In the genomic region with DNA sequence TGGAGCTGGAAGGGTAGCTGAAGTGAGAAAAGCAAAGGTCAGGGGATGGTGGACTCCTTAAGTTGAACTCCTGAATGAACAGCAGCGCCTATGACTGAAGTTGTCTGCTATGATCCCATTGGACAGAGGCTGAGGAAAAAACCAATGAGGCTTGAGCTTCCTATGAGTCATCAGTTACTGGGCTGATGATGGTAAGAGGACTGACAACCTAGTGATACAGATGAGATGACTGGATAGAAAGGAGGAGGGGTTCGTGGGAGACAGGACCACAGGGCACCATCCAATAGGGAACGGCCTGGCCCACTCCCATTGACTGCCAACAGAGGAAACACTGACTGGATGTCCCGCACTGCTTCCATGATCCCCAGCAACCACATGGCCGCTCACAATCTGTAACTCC, we compare ENCODE assay signal across 9 mouse cellular contexts. TPM values are rescaled to one million over a fixed set of nuclear protein-coding genes. Genes with fewer than 3 reads are reported as not detected.
DNase-seq lines count a peak whose midpoint lies in the region; ATAC-seq lines count a peak whose summit lies in the region.
"Had no signal": no experiment of that assay in that cellular context is flagged by ENCODE, and none has a peak within 500 bp of the region (broad histone marks: within the 10 kb centered on the region; RNA-seq: fewer than 3 reads in every experiment).

No protein-coding gene starts in this region.

- no peak overlapping the region for H3K4me3 ChIP-seq in hindbrain, embryonic 13.5 days
- no peak overlapping the region for H3K4me3 ChIP-seq in midbrain, embryonic 16.5 days (ENCODE audit: low read depth, low read length)

- H3K4me2 ChIP-seq in hindbrain, embryonic 13.5 days, result no peak overlapping the region
- 0 out of 2 replicates have a peak overlapping the region, but pooled peaks have one; percentile 7 for H3K4me2 ChIP-seq in midbrain, embryonic 16.5 days (ENCODE audit: low read length)

- ATAC-seq in hindbrain, embryonic 13.5 days (ENCODE audit: low FRiP score), result peak; percentile 75
- ATAC-seq in midbrain, embryonic 16.5 days, result peak; percentile 90

- no peaks in the 10 kb centered on the region for H3K36me3 ChIP-seq in hindbrain, embryonic 13.5 days
- no peaks in the 10 kb centered on the region for H3K36me3 ChIP-seq in midbrain, embryonic 16.5 days (ENCODE audit: control insufficient read depth, insufficient read depth, low read length)

- H3K27ac ChIP-seq in hindbrain, embryonic 13.5 days, result no peak overlapping the region
- no peak overlapping the region for H3K27ac ChIP-seq in midbrain, embryonic 16.5 days (ENCODE audit: low read length)

- peaks cover 18% of the 10 kb centered on the region for H3K27me3 ChIP-seq in hindbrain, embryonic 13.5 days
- H3K27me3 ChIP-seq in midbrain, embryonic 16.5 days (ENCODE audit: control insufficient read depth, insufficient read depth, low read depth, low read length), result peaks cover 3% of the 10 kb centered on the region

- H3K4me1 ChIP-seq in hindbrain, embryonic 13.5 days (replicated peaks), result peaks cover 6% of the 10 kb centered on the region
- H3K4me1 ChIP-seq in midbrain, embryonic 16.5 days (ENCODE audit: control insufficient read depth, insufficient read depth, low read length), result peaks cover 6% of the 10 kb centered on the region

- H3K9ac ChIP-seq in hindbrain, embryonic 13.5 days, result no peak overlapping the region
- H3K9ac ChIP-seq in midbrain, embryonic 16.5 days (ENCODE audit: low read depth, low read length), result 0 out of 2 replicates have a peak overlapping the region, but pooled peaks have one; percentile 23

- WGBS in hindbrain, embryonic 13.5 days, result 17% methylated on average over 5 of the region's 5 CpGs
- WGBS in midbrain, embryonic 16.5 days, result 5% methylated on average over 5 of the region's 5 CpGs

- intact Hi-C loops in left cerebral cortex, postnatal 14 days (cut with DNase I), result no loop called here

- DNase-seq in cerebellum, postnatal 10 days, result peak; percentile 47 to 61
- DNase-seq in cerebellum, adult 8-10 months, result no peak
- peak; percentile 78 for DNase-seq in CD4-positive helper T cell, adult 2 months (ENCODE audit: low read depth, low spot score)
- DNase-seq in embryo, embryonic 11.5 days (ENCODE audit: low read depth, low spot score), result peak; percentile 23
- DNase-seq in left cerebral cortex, postnatal 14 days (ENCODE audit: low spot score in 2 of 2), result peak; percentile 49 to 75
- DNase-seq in gastrocnemius, postnatal 10 days, result no peak

- H3K9me3 ChIP-seq in hindbrain, embryonic 13.5 days, result no peaks in the 10 kb centered on the region
- H3K9me3 ChIP-seq in midbrain, embryonic 16.5 days (replicated peaks; ENCODE audit: control insufficient read depth, low read length, poor library complexity, severe bottlenecking), result no peaks in the 10 kb centered on the region

RNA-seq across cellular contexts. Expression of a gene that starts 12.5 kb away (rescaled TPM):
- polyA plus RNA-seq in hindbrain, embryonic 13.5 days (2015; fragmentation: Nextera tagmentation; extraction: Ambion mirVana), result 0.18 TPM in 1 of 2 replicates, not detected in the other
- total RNA-seq in left cerebral cortex, postnatal 14 days (2021), result under 1 TPM in 1 of 2 experiments, not detected in 1; 0.32 TPM
- 0.16 TPM in 1 of 2 replicates, not detected in the other for polyA plus RNA-seq in midbrain, embryonic 16.5 days (2015; fragmentation: Nextera tagmentation; extraction: Ambion mirVana)
- not detected for total RNA-seq in gastrocnemius, postnatal 10 days (2021)
- polyA plus RNA-seq: heart, embryonic 14.5 days had no signal

RNA-seq across cellular contexts. Expression of a gene that starts 39.7 kb away (rescaled TPM):
- polyA plus RNA-seq in hindbrain, embryonic 13.5 days (2015; fragmentation: Nextera tagmentation; extraction: Ambion mirVana), result 14.4 and 16.9 TPM in 2 replicates
- 10 to 100 TPM; 25.8 to 29.1 TPM for total RNA-seq in left cerebral cortex, postnatal 14 days (2021)
- polyA plus RNA-seq in midbrain, embryonic 16.5 days (2015; fragmentation: Nextera tagmentation; extraction: Ambion mirVana), result 22.5 and 22.7 TPM in 2 replicates
- 1 to 10 TPM; 4.6 to 6.1 TPM for total RNA-seq in gastrocnemius, postnatal 10 days (2021)

RNA-seq across cellular contexts. Expression of a gene that starts 40.4 kb away (rescaled TPM):
- polyA plus RNA-seq in hindbrain, embryonic 13.5 days (2015; fragmentation: Nextera tagmentation; extraction: Ambion mirVana), result 3.2 and 3.8 TPM in 2 replicates
- total RNA-seq in left cerebral cortex, postnatal 14 days (2021), result 10 to 100 TPM; 16.6 to 22.6 TPM
- polyA plus RNA-seq in midbrain, embryonic 16.5 days (2015; fragmentation: Nextera tagmentation; extraction: Ambion mirVana), result 3.6 and 4.4 TPM in 2 replicates
- 100 to 1,000 TPM in 1 of 2 experiments, 10 to 100 TPM in 1; 72.0 to 106 TPM for total RNA-seq in gastrocnemius, postnatal 10 days (2021)

RNA-seq across cellular contexts. Expression of a gene that starts 42.8 kb away (rescaled TPM):
- 127 and 129 TPM in 2 replicates for polyA plus RNA-seq in hindbrain, embryonic 13.5 days (2015; fragmentation: Nextera tagmentation; extraction: Ambion mirVana)
- total RNA-seq in left cerebral cortex, postnatal 14 days (2021), result 100 to 1,000 TPM; 231 to 249 TPM
- polyA plus RNA-seq in midbrain, embryonic 16.5 days (2015; fragmentation: Nextera tagmentation; extraction: Ambion mirVana), result 117 and 126 TPM in 2 replicates
- total RNA-seq in gastrocnemius, postnatal 10 days (2021), result 100 to 1,000 TPM in 1 of 2 experiments, 10 to 100 TPM in 1; 91.9 to 114 TPM

RNA-seq across cellular contexts. Expression of a gene that starts 48.0 kb away (rescaled TPM):
- 56.8 and 59.2 TPM in 2 replicates for polyA plus RNA-seq in hindbrain, embryonic 13.5 days (2015; fragmentation: Nextera tagmentation; extraction: Ambion mirVana)
- total RNA-seq in left cerebral cortex, postnatal 14 days (2021), result 10 to 100 TPM; 81.7 to 86.7 TPM
- 54.0 and 55.9 TPM in 2 replicates for polyA plus RNA-seq in midbrain, embryonic 16.5 days (2015; fragmentation: Nextera tagmentation; extraction: Ambion mirVana)
- 10 to 100 TPM; 40.7 to 43.1 TPM for total RNA-seq in gastrocnemius, postnatal 10 days (2021)

Comparison
In these comparisons a context has a peak if more than half of its experiments do, and no peak if none do; other contexts are left out.
1. DNase-seq: peak in cerebellum, postnatal 10 days (2 of 2), CD4-positive helper T cell, adult 2 months (single experiment), embryo, embryonic 11.5 days (single experiment) and left cerebral cortex, postnatal 14 days (2 of 2); none in cerebellum, adult 8-10 months (single experiment) and gastrocnemius, postnatal 10 days (single experiment).